Mouse (Mus musculus) B cell, adult 67 days (primary cell): ENCODE results near the gene Dmac1. TPM values are rescaled to one million over a fixed set of nuclear protein-coding genes. Genes with fewer than 3 reads are reported as not detected.

Experiments
- total RNA-seq, 2 experiments: library from RNA; stranded (reverse); gene quantifications; 4 replicates each; pipeline ENCODE4 v1.2.4; 2023

The Dmac1 gene
- 10 to 100 TPM; 51.9 to 53.2 TPM for total RNA-seq

GRCm38 (mm10) chr4:75278197-75279175 lies at the start of gene Dmac1:
TSS of gene Dmac1 (minus strand) at chr4:75278305.

